Mouse (Mus musculus): ENCODE results near the gene Olfr827.

DNA sequence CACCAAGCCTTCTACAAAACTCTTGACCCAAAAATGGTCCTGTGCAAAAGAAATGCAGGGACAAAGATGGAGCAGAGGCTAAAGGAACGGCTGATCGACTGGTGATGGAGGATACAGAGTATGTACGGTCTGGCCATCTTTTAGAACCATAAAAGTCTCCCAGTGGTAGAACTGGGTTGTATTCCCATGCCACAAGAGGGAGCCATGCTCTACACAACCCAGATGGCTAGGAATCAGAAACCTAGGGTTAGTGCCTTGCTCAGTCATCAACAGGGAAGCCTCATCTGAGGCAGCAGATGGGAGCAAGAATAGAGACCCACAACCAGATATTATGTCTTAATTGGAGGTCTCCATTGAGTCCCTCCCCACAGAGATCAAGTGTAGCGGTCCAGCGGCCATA, 15.4 kb upstream of the Olfr827 start:
- no peak for TF ChIP-seq CTCF (IDR thresholded peaks at IDR 0.05; ENCODE audit: insufficient read depth, low read depth, low read length)
- no peak for TF ChIP-seq POLR2A (IDR thresholded peaks at IDR 0.05; ENCODE audit: insufficient read depth, low read depth, low read length)

Measured in olfactory bulb, adult 2 months (tissue).